Mouse (Mus musculus) forebrain, embryonic 16.5 days (tissue): ENCODE measurements around the gene Abat. TPM values are rescaled to one million over a fixed set of nuclear protein-coding genes. Genes with fewer than 3 reads are reported as not detected.

Experiments
- ATAC-seq: fragments of 200-750 bp; cut with Nextera tagmentation; 2 replicates; pipeline ENCODE4 v1.8.0; 2017; ENCODE audit warnings: mild to moderate bottlenecking, moderate library complexity
- H3K27ac ChIP-seq: fragments of 300-500 bp; sonication (generic); 2 replicates; pipeline ENCODE4 v1.5.1; 2014; ENCODE audit warnings: low read length, control low read depth
- H3K27me3 ChIP-seq: fragments of 300-500 bp; sonication (generic); replicated peaks from 2 replicates; pipeline ENCODE4 v1.6.1; 2014; ENCODE audit warnings: low read length; ENCODE audit not compliant: control insufficient read depth, insufficient read depth
- H3K36me3 ChIP-seq: fragments of 300-500 bp; sonication (generic); 2 replicates; pipeline ENCODE4 v1.6.1; 2014; ENCODE audit not compliant: control insufficient read depth, insufficient read depth
- H3K4me1 ChIP-seq: fragments of 300-500 bp; sonication (generic); replicated peaks from 2 replicates; pipeline ENCODE4 v1.6.1; 2014; ENCODE audit warnings: low read length; ENCODE audit not compliant: control insufficient read depth, insufficient read depth
- H3K4me2 ChIP-seq: fragments of 300-500 bp; sonication (generic); 2 replicates; pipeline ENCODE4 v1.6.1; 2014; ENCODE audit warnings: mild to moderate bottlenecking, low read length, control low read depth
- H3K4me3 ChIP-seq: fragments of 300-500 bp; sonication (generic); replicated peaks from 2 replicates; pipeline ENCODE4 v1.5.1; 2014; ENCODE audit warnings: mild to moderate bottlenecking, low read length, control low read depth
- H3K9ac ChIP-seq: fragments of 300-500 bp; sonication (generic); replicated peaks from 2 replicates; pipeline ENCODE4 v1.6.1; 2014; ENCODE audit warnings: low read depth, low read length, control low read depth
- H3K9me3 ChIP-seq: fragments of 300-500 bp; sonication (generic); 2 replicates; pipeline ENCODE4 v1.6.1; 2016; ENCODE audit warnings: low read length; ENCODE audit not compliant: control insufficient read depth
- WGBS: fragments of 180-500 bp; shearing (Covaris S2); extraction: QIAGEN DNeasy Blood & Tissue Kit; methylation state at CpG from one replicate; pipeline ENCODE4 v1.1.7; 2014; 5-methylcytosine and 5-hydroxymethylcytosine counted together
- polyA plus RNA-seq: library from polyadenylated mRNA; unstranded; fragments of >200 nt; fragmentation: Nextera tagmentation; extraction: Ambion mirVana; gene quantifications from 2 replicates; pipeline ENCODE4 v1.2.1, GENCODE M21; 2015

The Abat gene
- polyA plus RNA-seq, 1 experiment from 2014 or later, result 58.0 TPM

GRCm38 (mm10) chr16:8630419-8630818 lies 117.2 kb downstream of the Abat start:
- H3K4me1 ChIP-seq, result no peaks in the 10 kb centered on the region
- ATAC-seq, result no peak

DNA sequence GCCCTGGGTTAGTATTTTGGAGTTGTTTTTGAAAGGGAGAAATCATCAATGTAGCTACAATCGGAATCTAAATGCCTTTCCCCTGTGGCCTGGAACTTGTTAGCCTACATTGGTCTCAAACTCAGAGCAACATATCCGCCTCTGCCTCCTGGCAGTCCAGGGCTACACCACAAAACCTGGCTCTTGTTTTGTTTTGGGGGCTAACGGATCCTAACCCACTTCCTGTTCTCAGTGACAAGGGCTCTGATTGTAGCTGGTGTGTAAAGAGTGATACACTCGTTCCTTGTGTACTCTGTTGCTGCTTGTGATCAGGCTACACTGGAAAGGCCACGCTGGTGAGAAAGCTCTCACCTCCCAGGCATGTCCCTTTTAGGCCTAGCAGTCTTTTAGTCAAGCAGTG lies 118.2 kb downstream of the Abat start:
- no peak overlapping the region for H3K4me3 ChIP-seq
- ATAC-seq, result no peak
- H3K9ac ChIP-seq, result no peak overlapping the region
- H3K36me3 ChIP-seq, result peaks cover 5% of the 10 kb centered on the region; the same call in 1 of the 2 replicates
- 88% methylated on average over 5 of the region's 5 CpGs for WGBS
- H3K9me3 ChIP-seq, result no peaks in the 10 kb centered on the region
- no peaks in the 10 kb centered on the region for H3K27me3 ChIP-seq
- no peak overlapping the region for H3K27ac ChIP-seq
- H3K4me1 ChIP-seq, result peaks cover 9% of the 10 kb centered on the region
- no peak overlapping the region for H3K4me2 ChIP-seq

More at GRCm38 (mm10) chr16:8630419-8630818, 117.2 kb downstream of the Abat start:
- peaks cover 3% of the 10 kb centered on the region; the same call in 1 of the 2 replicates for H3K36me3 ChIP-seq
- H3K27ac ChIP-seq, result no peak overlapping the region
- H3K4me2 ChIP-seq, result no peak overlapping the region
- H3K27me3 ChIP-seq, result no peaks in the 10 kb centered on the region
- H3K9me3 ChIP-seq, result no peaks in the 10 kb centered on the region
- H3K9ac ChIP-seq, result no peak overlapping the region
- H3K4me3 ChIP-seq, result no peak overlapping the region
- 83% methylated on average over 2 of the region's 2 CpGs for WGBS

DNA sequence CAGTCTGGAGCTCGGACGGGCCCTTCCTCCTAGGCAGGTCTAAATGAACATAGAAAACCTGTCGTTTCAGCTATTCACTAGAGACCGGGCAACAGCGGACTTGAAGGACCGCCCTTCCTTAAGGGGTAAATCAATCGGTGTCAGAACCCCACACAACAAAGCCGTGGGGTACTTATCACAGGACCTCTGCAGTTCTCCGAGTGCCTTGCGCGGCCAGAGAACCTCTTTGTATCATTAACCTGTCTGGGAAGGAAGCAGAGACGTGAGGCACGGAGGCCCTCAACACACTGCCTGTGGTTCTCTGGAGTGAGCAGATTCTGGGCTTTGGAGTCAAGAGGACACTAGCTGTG lies 123.6 kb downstream of the Abat start:
- ATAC-seq, result no peak; the same call in 1 of the 2 replicates
- Histone ChIP-seq H3K4me1 (peaks cover 25% of the 10 kb centered on the region), H3K27me3 (no peaks in the 10 kb centered on the region), H3K9ac (peak overlapping the region; percentile 78), H3K4me2 (peak overlapping the region; percentile 64), H3K4me3 (peak overlapping the region; percentile 96), H3K27ac (peak overlapping the region; percentile 82), H3K9me3 (no peaks in the 10 kb centered on the region), H3K36me3 (peaks cover 5% of the 10 kb centered on the region; the same call in 1 of the 2 replicates)
- under 1% methylated on average over 13 of the region's 13 CpGs for WGBS

DNA sequence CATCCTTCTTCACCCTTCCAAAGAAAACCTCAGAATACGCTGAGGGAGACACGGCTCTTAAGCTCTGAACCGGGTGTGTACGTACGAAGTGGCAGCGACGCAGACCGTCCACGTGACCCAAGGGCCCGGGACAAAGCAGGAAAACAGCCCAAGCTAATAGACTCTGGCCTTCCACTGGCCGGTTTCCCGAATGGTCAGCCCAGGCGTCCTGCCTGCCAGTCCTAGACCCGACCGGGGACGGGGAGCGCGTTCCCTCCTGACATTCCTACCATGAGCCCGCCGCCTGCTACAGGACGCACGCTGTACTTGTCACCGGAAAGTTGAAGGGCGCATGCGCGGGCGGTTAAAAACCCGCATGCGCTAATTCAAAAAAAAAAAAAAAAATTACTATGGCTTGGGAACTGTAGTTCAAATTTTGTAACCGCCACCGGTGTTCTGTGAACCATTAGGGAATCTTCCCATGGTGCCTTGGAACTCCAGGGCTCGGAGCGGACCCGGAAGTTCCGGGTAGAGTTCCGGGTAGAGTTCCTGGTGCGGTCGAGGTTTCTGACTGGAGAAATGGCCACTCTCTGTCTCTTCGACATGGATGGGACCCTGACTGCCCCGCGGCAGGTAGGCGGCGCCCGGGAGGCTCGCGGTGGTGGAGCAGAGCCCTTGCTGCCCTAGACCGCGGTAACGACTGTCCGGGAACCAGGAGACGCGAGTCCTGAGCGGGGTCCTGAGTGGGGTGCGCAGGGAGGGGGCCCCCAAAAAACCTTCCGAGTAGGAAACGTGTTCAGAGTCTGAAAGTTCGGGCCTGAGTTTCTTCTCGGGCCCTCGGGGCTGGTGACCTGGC lies 124.2 kb downstream of the Abat start, which contains the start of the genes Pmm2 and Tmem186:
Pmm2 (plus strand) TSS at position 458 of the 835 bp plus-strand sequence.
Tmem186 (minus strand) TSS at position 496 of the 835 bp plus-strand sequence.
- H3K9me3 ChIP-seq, result no peaks in the 10 kb centered on the region
- H3K9ac ChIP-seq, result peak within 1 kb of the TSS; percentile 78
- peaks cover 25% of the 10 kb centered on the region for H3K4me1 ChIP-seq
- H3K27ac ChIP-seq, result peak within 1 kb of the TSS; percentile 82
- ATAC-seq, result peak; percentile 96
- H3K4me2 ChIP-seq, result peak within 1 kb of the TSS; percentile 64
- H3K27me3 ChIP-seq, result no peaks in the 10 kb centered on the region
- H3K36me3 ChIP-seq, result peaks cover 2% of the 10 kb centered on the region; the same call in 1 of the 2 replicates
- under 1% methylated on average over 59 of the region's 59 CpGs for WGBS
- peak within 1 kb of the TSS; percentile 96 for H3K4me3 ChIP-seq

DNA sequence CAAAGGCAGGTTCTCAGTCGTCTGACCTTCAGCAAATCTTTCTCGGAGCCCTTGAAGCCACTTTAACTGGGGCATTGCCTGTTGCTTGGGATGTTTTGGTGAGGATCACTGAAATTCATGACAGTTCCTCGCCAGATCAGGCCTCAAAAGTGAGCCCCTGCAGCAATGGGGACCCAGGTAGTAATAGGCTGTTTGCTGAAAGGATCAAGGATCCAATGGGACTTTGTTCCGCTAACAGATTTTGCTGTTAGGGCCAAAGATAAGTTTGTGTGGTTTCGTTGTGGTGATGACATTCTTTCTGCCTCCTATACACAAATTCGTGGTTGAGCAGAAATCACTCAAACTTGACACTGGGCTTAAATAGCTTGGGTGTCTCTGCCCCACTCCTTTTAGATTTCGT lies 124.9 kb downstream of the Abat start:
- peak overlapping the region; percentile 96 for H3K4me3 ChIP-seq
- H3K27me3 ChIP-seq, result no peaks in the 10 kb centered on the region
- H3K27ac ChIP-seq, result no peak overlapping the region
- peaks cover 25% of the 10 kb centered on the region for H3K4me1 ChIP-seq
- H3K9me3 ChIP-seq, result no peaks in the 10 kb centered on the region
- H3K4me2 ChIP-seq, result peak overlapping the region; percentile 64
- peak overlapping the region; percentile 78 for H3K9ac ChIP-seq
- 46% methylated on average over 7 of the region's 7 CpGs for WGBS
- H3K36me3 ChIP-seq, result peaks cover 2% of the 10 kb centered on the region; the same call in 1 of the 2 replicates
- ATAC-seq, result no peak

GRCm38 (mm10) chr16:8639466-8640191 lies 126.4 kb downstream of the Abat start:
- ATAC-seq, result no peak
- Histone ChIP-seq H3K9ac (no peak overlapping the region), H3K4me2 (no peak overlapping the region), H3K36me3 (peaks cover 9% of the 10 kb centered on the region), H3K9me3 (no peaks in the 10 kb centered on the region), H3K27me3 (no peaks in the 10 kb centered on the region), H3K4me3 (no peak overlapping the region), H3K4me1 (peaks cover 25% of the 10 kb centered on the region), H3K27ac (no peak overlapping the region)
- WGBS, result 91% methylated on average over 11 of the region's 11 CpGs

DNA sequence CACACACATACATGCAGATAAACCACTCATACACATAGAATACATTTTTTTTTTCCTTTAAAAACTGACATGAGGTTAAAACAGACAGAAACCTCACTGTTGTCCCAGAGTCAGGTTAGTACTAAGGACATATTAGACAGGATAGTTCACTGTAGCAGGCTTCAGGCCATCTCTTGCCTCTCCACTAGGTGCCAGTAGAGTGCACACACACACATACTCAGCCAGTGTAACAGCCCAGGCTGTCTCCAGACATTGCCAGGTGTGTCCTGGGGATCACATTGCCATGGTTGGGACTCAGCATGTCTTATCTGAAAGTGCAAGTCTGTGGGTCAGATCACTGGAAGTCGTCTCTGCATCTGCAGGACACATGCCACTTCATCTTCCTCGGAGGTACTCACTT lies 130.6 kb downstream of the Abat start:
- no peak overlapping the region for H3K4me2 ChIP-seq
- H3K27me3 ChIP-seq, result no peaks in the 10 kb centered on the region
- no peak overlapping the region for H3K9ac ChIP-seq
- H3K27ac ChIP-seq, result no peak overlapping the region
- H3K4me1 ChIP-seq, result peaks cover 3% of the 10 kb centered on the region
- ATAC-seq, result peak; percentile 65; the same call in 1 of the 2 replicates
- 76% methylated on average over 2 of the region's 2 CpGs for WGBS
- H3K4me3 ChIP-seq, result no peak overlapping the region
- H3K36me3 ChIP-seq, result peaks cover 14% of the 10 kb centered on the region
- no peaks in the 10 kb centered on the region for H3K9me3 ChIP-seq

DNA sequence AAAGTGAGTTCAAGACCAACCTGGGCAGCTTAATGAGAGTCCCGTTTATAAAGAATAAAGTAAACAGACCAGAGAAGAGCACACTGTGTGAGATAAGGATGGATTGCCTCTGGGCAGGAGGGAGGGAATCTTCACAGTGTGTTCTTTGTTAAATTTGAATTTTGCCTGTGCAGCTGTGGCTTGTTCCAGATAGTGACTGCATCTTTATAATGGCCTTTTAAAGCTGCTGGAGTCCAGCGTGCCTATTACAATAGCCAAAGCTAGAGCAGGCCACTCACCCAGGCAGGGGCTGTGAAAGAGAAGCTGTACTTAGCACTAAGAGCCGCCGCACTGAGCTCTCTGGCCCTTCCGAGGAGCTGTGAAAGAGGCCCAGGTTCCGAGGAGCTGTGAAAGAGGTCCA lies 132.3 kb downstream of the Abat start:
- Histone ChIP-seq H3K4me3 (no peak overlapping the region), H3K9ac (no peak overlapping the region), H3K9me3 (no peaks in the 10 kb centered on the region), H3K4me2 (no peak overlapping the region), H3K36me3 (peaks cover 21% of the 10 kb centered on the region), H3K4me1 (no peaks in the 10 kb centered on the region), H3K27ac (no peak overlapping the region), H3K27me3 (no peaks in the 10 kb centered on the region)
- ATAC-seq, result no peak
- 88% methylated on average over 6 of the region's 6 CpGs for WGBS

- Histone ChIP-seq H3K4me1 (no peaks in the 10 kb centered on the region), H3K4me3 (no peak overlapping the region), H3K27me3 (no peaks in the 10 kb centered on the region), H3K9me3 (no peaks in the 10 kb centered on the region), H3K4me2 (no peak overlapping the region), H3K9ac (no peak overlapping the region), H3K36me3 (peaks cover 20% of the 10 kb centered on the region), H3K27ac (no peak overlapping the region)
- WGBS, result 98% methylated on average over 3 of the region's 3 CpGs
- ATAC-seq, result no peak
Observed at GRCm38 (mm10) chr16:8650007-8650406, 136.8 kb downstream of the Abat start.
